Mouse (Mus musculus): ENCODE measurements around the gene Hmcn2.

Hmcn2 gene

GRCm38 (mm10) chr2:31422576-31422975 lies 108.4 kb downstream of the Hmcn2 start:
- DNase-seq = no peak

GRCm38 (mm10) chr2:31431477-31431876 lies 117.3 kb downstream of the Hmcn2 start:
- no peak for DNase-seq

GRCm38 (mm10) chr2:31434746-31435145 lies 120.5 kb downstream of the Hmcn2 start:
- DNase-seq = no peak

DNA sequence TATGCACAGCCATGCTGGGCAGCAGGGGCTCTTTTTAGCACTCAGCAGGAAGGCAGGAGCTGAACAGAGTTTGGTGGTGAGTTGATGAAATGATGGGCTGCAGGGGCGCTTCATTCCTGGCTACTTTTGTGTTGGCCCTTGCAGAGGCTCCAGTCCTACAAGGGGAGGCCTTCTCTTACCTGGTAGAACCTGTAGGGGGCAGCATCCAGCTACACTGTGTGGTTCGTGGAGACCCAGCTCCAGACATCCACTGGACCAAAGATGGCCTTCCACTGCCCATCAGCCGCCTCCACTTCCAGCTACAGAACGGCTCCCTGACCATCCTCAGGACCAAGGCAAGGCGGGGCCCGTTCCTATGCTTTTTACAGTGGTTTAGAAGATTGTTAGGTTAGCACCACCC lies 121.4 kb downstream of the Hmcn2 start:
- DNase-seq = no peak

DNA sequence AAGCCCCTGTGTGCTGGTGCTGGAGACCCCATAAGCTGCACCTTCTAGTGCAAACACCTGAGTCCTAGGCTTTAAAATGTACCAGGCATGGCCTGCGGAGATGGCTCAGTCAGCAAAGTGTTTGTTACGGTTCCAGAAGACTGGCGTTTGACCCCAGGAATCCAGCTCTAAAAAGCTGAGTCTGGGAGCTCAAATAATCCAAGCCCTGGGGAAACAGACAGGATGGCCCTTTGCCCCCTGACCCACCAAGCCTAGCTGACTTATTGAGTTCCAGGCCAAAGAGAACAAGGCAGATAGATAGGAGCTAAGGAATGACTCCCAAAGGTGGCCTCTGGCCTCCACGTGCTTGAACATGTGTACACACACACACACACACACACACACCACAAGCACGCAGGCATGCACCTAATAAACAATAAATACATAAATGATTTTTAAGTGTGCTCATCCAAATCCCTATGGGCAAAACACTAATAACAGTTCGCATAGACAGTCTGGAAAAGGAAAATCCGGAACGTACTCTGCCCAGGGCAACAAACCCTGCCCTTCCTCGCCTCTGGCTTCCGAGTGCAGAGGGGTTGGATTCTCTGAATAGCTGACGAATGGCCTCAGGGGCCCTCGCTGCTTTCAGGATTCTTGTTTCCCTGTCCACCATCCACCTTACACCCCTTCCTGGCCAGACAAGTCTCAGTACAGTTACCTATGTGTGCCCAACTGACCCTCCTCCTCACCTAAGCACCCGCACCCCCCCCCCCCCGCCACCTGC lies 123.4 kb downstream of the Hmcn2 start:
- DNase-seq = no peak

DNA sequence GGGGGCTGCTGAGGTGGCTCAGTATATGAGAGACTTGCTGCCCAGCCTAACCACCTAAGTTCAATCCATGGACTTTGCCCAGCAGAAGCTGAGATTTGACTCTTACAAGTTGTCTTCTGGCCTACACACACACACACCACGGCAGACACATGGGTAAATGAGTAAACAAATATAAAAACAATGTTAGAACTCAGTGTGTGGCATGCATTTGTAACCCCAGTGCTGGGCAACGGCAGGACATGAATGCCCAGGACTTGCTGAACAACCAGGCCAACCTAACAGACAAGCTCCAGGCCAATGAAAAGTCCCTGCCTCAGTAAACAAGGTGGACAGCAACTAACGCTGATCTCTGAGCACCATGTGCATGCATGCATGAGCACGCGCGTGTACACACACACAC lies 125.4 kb downstream of the Hmcn2 start:
- no peak for DNase-seq

GRCm38 (mm10) chr2:31442480-31443160 lies 128.4 kb downstream of the Hmcn2 start:
- DNase-seq = peak; percentile 35

DNA sequence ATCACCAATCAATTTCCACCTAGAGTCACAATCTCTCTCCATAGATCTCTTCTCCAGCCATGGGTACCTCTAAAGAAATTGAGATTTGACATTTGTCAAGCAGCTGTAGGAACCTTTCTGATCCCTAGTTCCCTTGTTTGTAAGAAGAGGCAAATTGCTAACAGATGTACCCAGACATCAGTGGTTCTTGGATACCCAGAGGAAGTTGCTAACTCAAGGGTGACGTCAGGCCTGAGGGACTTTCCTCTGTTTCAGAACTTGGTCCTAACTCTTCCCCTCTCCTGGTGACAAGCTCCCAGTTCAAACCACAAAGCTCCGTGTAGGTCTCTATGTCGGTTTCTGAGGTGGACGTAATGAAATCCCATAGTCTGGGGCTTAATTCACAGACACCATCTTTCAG lies 131.8 kb downstream of the Hmcn2 start:
- DNase-seq = no peak

DNA sequence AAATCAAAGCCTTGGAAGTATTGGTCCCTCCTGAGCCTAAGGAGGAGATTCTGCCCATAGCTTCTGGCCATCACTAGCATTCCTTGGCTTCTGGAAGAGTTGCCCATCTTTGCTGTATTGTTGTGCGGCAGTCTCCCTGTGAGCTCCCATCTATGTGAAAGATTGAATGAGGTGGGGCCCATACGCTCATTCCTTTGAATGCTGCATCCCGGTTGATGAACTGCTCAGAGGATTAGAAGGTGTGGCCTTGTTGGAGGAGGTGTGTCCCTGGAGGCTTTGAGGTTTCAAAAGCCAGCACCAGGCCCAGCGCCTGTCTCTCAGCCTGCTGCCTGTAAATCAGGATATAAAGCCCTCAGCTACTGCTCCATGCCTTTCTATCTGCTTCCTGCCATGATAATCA lies 132.2 kb downstream of the Hmcn2 start:
- no peak for DNase-seq

GRCm38 (mm10) chr2:31447536-31447935 lies 133.3 kb downstream of the Hmcn2 start:
- DNase-seq = no peak

DNA sequence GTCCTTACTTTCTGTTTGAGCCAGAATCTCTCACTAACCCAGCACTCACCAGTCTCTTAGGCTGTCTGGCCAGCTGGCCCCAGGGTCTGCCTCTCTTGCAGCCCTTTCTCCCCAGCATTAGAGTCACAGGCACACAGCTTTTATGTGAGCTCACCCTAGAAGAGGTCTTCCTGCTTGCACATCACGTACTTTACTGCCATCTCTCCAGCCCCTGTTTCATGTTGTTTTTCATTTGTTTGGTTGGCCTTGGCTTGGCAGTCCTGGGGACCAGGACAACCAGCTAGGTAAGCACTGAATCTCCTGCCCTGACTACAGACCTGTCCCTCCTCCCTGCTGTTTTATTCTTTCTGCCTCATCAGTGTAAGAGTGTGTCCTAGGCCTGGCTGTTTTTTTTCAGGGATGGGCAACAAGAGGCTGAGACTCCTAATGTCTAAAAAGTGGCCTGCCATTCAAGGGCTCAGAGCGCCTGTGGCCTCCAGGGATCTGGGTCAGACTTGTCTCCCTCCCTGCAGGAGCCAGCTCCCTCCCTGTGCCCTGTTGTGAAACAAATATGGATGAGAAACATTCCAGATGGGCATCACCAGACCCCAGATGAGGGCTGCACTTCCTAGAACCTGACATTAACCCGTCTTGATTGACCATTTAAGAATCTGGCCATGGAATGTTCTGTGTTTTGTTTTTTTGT lies 134.7 kb downstream of the Hmcn2 start:
- DNase-seq = no peak

DNA sequence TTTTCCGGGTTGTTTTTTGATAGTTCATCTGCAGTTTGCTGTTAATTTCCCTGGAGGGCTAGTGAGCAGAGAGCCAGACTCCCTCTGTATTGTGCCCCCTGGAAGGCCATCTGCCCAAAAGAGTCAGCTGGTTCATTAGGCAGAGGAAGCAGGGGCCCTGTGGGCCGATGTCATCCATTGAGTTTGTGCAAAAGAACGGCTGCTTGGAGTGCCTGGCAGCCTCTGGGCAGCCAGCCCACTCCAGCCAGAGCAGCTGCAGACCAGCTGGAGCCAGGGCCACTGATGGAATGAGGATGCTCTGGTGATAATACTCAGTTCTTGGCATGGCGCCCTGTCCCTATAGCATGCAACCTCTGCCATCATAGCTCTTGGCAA lies 135.2 kb downstream of the Hmcn2 start:
- peak; percentile 51 for DNase-seq

GRCm38 (mm10) chr2:31449902-31450301 lies 135.7 kb downstream of the Hmcn2 start:
- no peak for DNase-seq

- DNase-seq = no peak
These were observed 136.4 kb downstream of the Hmcn2 start for GRCm38 (mm10) chr2:31450661-31451060.

DNA sequence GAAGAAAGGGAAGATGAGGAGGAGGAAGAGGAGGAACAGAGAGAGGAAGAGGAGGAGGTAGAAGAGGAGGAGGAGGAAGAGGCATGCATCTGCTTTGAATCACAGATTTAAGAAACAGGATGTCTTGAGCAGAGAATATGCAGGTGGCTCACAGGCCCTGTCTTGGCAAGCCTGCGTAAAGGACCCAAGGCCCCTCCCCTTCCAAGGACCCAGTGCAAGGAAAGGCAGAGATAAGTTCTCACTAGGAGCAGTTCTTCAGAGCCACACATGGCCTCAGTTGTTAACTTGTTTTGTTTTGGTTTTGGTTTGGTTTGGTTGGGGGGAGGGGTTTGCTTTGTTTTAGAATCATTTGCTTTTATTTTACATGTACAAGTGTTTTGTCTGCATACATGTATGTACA lies 137.3 kb downstream of the Hmcn2 start:
- no peak for DNase-seq

DNA sequence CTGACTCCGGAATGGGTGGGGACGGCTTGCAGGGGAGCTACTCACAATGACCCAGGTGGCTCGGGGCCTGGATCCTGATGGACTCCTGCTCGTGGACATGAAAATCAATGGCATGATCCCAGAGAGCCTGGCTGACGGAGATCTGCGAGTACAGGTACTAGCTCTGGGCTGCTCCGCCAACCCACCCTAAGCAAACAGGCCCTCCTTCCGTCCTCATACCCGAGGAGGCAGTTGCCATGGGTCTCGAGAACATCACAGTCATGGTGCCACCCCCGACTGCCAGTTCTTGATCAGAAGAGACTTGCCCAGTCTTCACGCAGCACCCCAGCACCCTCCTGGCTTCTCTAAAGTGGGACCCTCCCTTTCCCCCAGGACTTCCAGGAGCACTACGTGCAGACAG lies 138.8 kb downstream of the Hmcn2 start:
- DNase-seq = no peak

GRCm38 (mm10) chr2:31453559-31454177 lies 139.5 kb downstream of the Hmcn2 start:
- no peak for DNase-seq

DNA sequence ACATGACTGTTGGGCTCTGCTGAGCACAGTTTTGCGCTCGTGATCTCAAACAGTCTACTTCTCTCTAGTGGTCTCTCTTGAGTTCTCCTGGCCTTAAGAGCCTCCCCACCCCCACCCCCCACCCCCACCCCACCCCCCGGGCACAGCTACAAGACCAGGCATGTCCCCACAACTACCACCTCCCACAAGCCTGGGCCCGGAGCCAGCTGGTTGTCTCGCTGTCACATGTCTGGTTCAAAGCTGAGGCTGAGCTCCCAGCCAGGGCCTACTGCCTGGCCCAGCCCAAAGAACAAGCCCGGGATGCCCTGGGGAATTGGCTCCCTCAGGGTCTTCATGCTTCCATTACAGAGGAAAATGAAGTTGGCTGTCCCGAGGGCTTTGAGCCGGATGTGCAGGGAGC lies 140.1 kb downstream of the Hmcn2 start:
- no peak for DNase-seq

- DNase-seq = no peak
These were observed 141.2 kb downstream of the Hmcn2 start for GRCm38 (mm10) chr2:31455418-31455817.

- no peak for DNase-seq
These were observed 144.2 kb downstream of the Hmcn2 start for GRCm38 (mm10) chr2:31458460-31458859.

DNA sequence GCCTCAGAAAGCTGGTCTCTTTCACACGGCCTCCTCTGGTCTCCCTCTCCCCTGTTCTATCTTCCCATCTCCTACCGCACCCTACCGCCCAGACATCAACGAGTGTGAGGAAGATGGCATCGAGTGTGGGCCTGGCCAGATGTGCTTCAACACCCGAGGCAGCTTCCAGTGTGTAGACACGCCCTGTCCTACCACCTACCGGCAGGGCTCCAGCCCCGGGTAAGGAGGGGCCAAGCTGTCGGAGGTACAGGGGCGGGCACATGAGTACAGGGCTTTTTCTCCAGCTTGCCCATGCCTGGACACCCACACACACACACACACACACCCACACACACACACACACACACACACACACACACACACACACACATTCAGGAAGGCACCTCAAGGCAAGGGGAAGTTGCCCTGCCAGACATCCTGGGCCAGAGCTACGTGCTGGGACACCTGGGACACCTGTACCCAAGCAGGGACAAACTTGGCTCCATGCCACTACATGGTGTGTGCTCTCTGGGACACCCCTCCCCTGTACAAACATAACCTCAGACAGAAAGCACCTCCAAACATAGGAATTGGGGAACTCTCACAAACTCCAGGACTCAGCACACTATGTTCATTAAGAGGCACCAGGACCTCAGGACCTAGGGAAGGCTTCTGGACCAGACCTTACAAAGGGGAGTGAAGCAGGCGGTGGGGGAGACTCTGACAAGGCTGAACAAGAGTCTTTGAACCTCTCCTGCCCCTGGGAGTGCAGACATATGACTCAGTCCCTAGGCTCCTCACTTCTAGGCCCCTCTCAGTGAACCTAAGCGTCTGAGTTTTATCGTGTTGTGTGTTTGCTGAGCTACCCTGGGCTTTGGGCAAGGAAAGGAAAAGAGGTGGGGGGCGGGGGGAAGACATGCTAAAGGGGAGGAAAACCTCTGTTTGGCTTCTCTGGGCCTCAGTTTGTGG lies 145.0 kb downstream of the Hmcn2 start:
- no peak for DNase-seq

DNA sequence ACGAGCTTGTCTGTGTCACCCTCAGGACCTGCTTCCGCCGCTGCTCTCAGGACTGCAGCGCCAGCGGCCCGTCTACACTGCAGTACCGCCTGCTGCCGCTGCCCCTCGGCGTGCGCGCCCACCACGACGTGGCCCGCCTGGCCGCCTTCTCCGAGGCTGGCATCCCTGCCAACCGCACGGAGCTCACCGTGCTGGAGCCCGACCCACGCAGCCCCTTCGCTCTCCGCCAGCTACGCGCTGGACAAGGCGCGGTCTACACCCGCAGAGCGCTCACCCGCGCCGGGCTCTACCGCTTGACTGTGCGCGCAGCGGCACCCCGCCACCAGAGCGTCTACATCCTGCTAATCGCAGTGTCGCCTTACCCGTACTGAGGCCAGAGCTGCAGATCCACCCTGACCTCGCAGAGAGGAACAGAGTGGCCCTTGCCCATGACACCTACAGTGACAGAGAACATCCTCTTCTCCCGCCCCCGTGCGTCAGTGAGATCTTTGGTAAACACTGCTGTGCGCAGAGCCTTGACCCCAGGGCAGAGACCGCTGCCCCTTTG lies 145.9 kb downstream of the Hmcn2 start:
- peak; percentile 31 for DNase-seq

All from right cerebral cortex, postnatal 25 days (tissue).